Mouse (Mus musculus) ES-E14 (cell line): ENCODE measurements around the gene 9230112D13Rik. TPM values are rescaled to one million over a fixed set of nuclear protein-coding genes. Genes with fewer than 3 reads are reported as not detected.

Source experiments
- DNase-seq: peaks from one replicate; pipeline ENCODE4 v3.0.0-alpha.2; 2013; ENCODE audit warnings: low read depth, low spot score
- H3K27ac ChIP-seq: 2 replicates; pipeline ENCODE4 v1.5.1; 2012; ENCODE audit warnings: low read depth, mild to moderate bottlenecking, low read length, moderate library complexity, mixed read lengths; ENCODE audit not compliant: poor library complexity, insufficient read depth, severe bottlenecking
- H3K36me3 ChIP-seq: 2 replicates; pipeline ENCODE4 v1.6.1; 2012; ENCODE audit warnings: mild to moderate bottlenecking, low read length, moderate library complexity, mixed read lengths; ENCODE audit not compliant: control insufficient read depth, poor library complexity, insufficient read depth, severe bottlenecking
- H3K4me1 ChIP-seq, 2 experiments: fragments of 150-350 bp in 1 of 2; sonication (generic) in 1 of 2; 2 replicates each; pipeline ENCODE4 v1.6.1; 2012; ENCODE audit warnings: low read length in 2 of 2, mild to moderate bottlenecking in 1 of 2, mixed read lengths in 1 of 2; ENCODE audit not compliant: control insufficient read depth in 2 of 2, insufficient read depth in 2 of 2, poor library complexity in 1 of 2
- H3K4me3 ChIP-seq, 2 experiments: fragments of 150-350 bp in 1 of 2; sonication (generic) in 1 of 2; 2 replicates each; pipeline ENCODE4 v1.5.1; 2012; ENCODE audit warnings: low read length in 2 of 2, low read depth in 1 of 2, mild to moderate bottlenecking in 1 of 2, mixed read lengths in 1 of 2; ENCODE audit not compliant: insufficient read depth in 1 of 2, poor library complexity in 1 of 2, severe bottlenecking in 1 of 2
- H3K9ac ChIP-seq: 2 replicates; pipeline ENCODE4 v1.6.1; 2012; ENCODE audit warnings: low read depth, mild to moderate bottlenecking, low read length, mixed read lengths; ENCODE audit not compliant: poor library complexity, insufficient read depth, severe bottlenecking
- H3K9me3 ChIP-seq: fragments of 150-350 bp; sonication (generic); 2 replicates; pipeline ENCODE4 v1.6.1; 2012; ENCODE audit warnings: low read depth, mild to moderate bottlenecking, low read length; ENCODE audit not compliant: control insufficient read depth, insufficient read depth
- CHD2 ChIP-seq: IDR thresholded peaks from 2 replicates; pipeline ENCODE4 v1.6.1; 2014; ENCODE audit warnings: mild to moderate bottlenecking, low read depth, low read length, inconsistent platforms
- HCFC1 ChIP-seq: IDR thresholded peaks from 2 replicates; pipeline ENCODE4 v1.6.1; 2012; ENCODE audit warnings: low read length, inconsistent platforms, borderline replicate concordance; ENCODE audit not compliant: insufficient read depth
- MAFK ChIP-seq: IDR thresholded peaks from 2 replicates; pipeline ENCODE4 v1.6.1; 2014; ENCODE audit warnings: mild to moderate bottlenecking, low read depth, low read length, inconsistent platforms; ENCODE audit not compliant: insufficient read depth
- ZC3H11A ChIP-seq: IDR thresholded peaks from 2 replicates; pipeline ENCODE4 v1.6.1; 2012; ENCODE audit warnings: low read depth, mild to moderate bottlenecking, inconsistent platforms, low read length, borderline replicate concordance
- ZNF384 ChIP-seq: IDR thresholded peaks from 2 replicates; pipeline ENCODE4 v1.6.1; 2012; ENCODE audit warnings: low read depth, low read length, inconsistent platforms
- in situ Hi-C, 2 experiments: fragments of 600-800 bp; cut with MboI; formaldehyde crosslinking; loops; one replicate each; pipeline ENCODE4 v1.15.1; 2025; ENCODE audit warnings: low sequenced_read_pairs in 2 of 2, inconsistent platforms in 1 of 2; ENCODE audit not compliant: unreplicated experiment in 2 of 2
- total RNA-seq: library from RNA; depleted of rRNA; stranded (reverse); fragments of 300-350 nt; gene quantifications from 2 replicates; pipeline ENCODE4 v1.2.3, GENCODE M21; 2012

Gene 9230112D13Rik
- total RNA-seq, 1 experiment = not detected

DNA sequence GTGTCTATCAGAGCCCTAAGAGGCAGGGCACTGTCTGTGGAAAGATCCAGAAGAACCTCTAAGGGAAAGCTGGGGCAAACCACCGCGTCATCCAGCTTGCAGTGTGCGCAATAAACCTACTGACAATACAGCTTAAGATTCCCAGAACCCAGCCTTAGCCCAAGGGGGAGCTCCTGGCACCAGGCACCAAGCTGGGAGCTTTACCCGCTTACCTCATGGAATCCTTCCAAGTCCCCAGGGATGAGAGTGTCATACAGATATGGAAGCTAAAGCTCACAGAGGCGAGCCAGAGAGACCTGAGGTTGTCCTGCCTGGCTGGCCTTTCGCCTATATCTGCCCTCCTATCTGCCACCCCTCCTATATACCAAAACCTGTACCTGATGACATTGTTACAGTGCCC lies 21.0 kb upstream of the 9230112D13Rik start:
- Histone ChIP-seq H3K4me3 (no peak overlapping the region), H3K27ac (no peak overlapping the region), H3K9ac (no peak overlapping the region), H3K4me1 (peaks cover 3 to 11% of the 10 kb centered on the region in 2 experiments; a peak in 1 of 4 replicates), H3K9me3 (no peaks in the 10 kb centered on the region), H3K36me3 (no peaks in the 10 kb centered on the region)
- in situ Hi-C loops = no loop called here
- no peak for DNase-seq
- TF ChIP-seq ZC3H11A (no peak), HCFC1 (no peak), MAFK (no peak), ZNF384 (no peak), CHD2 (no peak)

DNA sequence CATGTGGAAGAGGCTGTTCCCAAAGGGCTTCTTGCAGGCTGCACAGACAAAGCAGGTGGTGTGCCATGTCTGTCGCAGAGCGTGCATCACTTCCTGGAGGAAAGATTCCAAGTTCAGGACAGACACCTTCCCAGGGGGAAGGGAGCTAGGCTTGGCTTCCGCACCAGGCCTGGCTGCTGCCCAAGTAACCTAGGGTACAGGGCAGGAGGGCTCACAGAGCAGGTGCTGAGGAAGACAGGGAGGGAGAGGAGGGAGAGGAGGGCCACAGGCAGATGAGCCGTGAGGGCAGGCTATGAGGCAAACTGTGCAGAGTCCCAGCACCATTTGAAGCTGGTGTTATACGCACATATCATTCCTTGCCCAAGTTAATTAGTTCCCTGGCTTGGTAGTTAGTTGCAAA lies 19.3 kb upstream of the 9230112D13Rik start:
- Histone ChIP-seq H3K27ac (no peak overlapping the region), H3K4me3 (no peak overlapping the region), H3K9me3 (no peaks in the 10 kb centered on the region), H3K4me1 (peaks cover 3 to 11% of the 10 kb centered on the region in 2 experiments; a peak in 1 of 4 replicates), H3K36me3 (no peaks in the 10 kb centered on the region), H3K9ac (no peak overlapping the region)
- DNase-seq = no peak
- in situ Hi-C loops = no loop called here
- TF ChIP-seq HCFC1 (no peak), CHD2 (no peak), ZNF384 (no peak), ZC3H11A (no peak), MAFK (no peak)

DNA sequence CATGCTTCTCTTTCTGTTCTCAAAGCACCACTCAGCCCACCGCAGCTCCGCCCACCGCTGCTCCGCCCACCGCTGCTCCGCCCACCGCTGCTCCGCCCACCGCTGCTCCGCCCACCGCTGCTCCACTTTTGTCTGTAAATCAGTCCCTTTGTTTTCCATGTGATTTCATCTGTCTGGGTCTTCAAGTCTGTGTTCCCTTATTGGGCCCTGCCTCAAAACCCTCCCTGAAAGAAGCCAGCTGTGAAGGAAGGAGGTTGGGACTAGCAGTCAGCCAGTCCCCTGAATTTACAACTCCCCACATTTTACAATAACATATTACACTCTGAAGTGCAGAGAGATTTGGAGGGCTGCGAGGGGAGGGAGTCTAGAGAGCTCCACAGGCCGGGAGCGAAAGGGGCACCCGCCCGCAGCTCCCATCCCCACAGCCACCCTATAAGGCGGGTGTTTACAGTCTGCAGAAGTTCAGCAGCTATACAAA lies 18.1 kb upstream of the 9230112D13Rik start:
- peak; percentile 51 for DNase-seq
- no peaks in the 10 kb centered on the region for H3K36me3 ChIP-seq
- in situ Hi-C loops = no loop called here
- peak overlapping the region in 1 of 2 experiments; percentile 54; a peak in 2 of 4 replicates for H3K4me3 ChIP-seq
- H3K9me3 ChIP-seq = no peaks in the 10 kb centered on the region
- H3K27ac ChIP-seq = no peak overlapping the region
- H3K9ac ChIP-seq = peak overlapping the region; percentile 47; the same call in 1 of the 2 replicates
- H3K4me1 ChIP-seq = peaks cover 3 to 11% of the 10 kb centered on the region in 2 experiments; a peak in 1 of 4 replicates
- TF ChIP-seq CHD2 = no peak
- no peak for TF ChIP-seq MAFK
- no peak for TF ChIP-seq ZC3H11A
- TF ChIP-seq ZNF384 = no peak
- TF ChIP-seq HCFC1 = no peak

- no peak overlapping the region for H3K9ac ChIP-seq
Measured at GRCm38 (mm10) chr14:34535883-34536282, 13.3 kb upstream of the 9230112D13Rik start.

More at GRCm38 (mm10) chr14:34535883-34536282, 13.3 kb upstream of the 9230112D13Rik start:
- no peak for DNase-seq
- Histone ChIP-seq H3K27ac (no peak overlapping the region), H3K4me1 (0 out of 4 replicates have a peak, but pooled peaks cover 2% of the 10 kb centered on the region in 2 experiments), H3K36me3 (no peaks in the 10 kb centered on the region), H3K9me3 (no peaks in the 10 kb centered on the region), H3K4me3 (no peak overlapping the region)
- TF ChIP-seq HCFC1 (no peak), CHD2 (no peak), MAFK (no peak), ZNF384 (no peak), ZC3H11A (no peak)
- in situ Hi-C loops = no loop called here
